Mouse (Mus musculus): ENCODE data around the gene 2210010C04Rik.
"Not testable (repeated sequence)": the region's sequence is repeated elsewhere in the genome, so short reads cannot be mapped to it uniquely, and the experiment has no call there.

2210010C04Rik gene

DNA sequence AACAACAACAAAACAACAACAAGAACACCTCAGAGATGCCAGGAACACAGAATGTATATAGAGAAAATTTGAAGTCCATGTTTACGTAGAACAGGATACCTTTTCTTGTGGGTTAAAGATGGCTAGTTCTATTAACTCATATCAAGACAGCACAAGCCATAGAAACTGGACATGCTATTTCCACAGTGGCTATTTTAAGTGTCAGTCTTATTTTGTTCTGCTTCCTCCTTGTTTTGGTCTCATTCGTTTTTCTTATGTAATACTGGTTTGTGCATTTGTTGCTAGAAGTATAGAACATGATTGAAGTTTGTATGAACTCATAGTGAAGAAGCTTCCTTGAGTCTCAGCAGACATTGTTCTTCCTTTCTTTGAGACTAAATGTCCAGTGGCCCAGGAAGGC lies 16.2 kb downstream of the 2210010C04Rik start:
- DNase-seq (ENCODE audit: low spot score in 2 of 2) = no peak

DNA sequence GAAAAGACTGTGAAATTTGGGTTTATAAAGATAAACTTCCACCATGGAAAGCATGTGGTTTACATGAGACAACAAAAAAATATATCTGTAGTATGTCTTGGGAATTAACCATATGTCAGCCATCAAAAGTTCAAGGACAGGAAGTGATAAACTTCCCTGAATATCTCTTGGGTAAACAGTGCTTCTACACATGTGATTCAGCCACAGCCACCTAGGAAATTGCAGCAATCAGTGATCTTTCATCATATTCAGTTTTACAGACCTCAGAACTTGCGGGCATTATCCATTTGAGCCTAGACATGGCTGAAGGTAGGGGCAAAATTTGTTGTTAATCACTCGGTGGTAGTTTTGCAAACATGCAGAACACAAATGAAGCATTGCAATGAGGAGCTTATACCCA lies 16.7 kb downstream of the 2210010C04Rik start:
- DNase-seq (ENCODE audit: low spot score in 2 of 2) = no peak

DNA sequence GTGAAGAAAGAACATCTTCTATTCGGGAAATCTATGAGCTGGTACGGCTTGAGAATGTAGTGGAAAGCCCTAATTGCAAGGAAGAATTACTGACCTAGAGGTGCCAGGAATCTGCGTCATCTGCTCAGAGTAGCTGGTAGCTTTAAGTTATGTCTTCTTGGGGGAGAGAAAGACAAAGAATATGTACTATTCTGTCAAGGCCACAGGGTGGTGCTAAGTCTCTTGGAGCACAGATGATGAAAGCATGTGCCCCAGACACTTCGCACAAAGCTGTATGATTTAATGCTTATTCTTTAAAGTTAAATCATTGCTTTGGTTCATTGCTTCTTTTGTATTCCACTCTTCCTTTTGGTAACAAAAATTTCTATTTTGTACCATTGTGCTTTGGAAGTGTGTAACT lies 20.2 kb downstream of the 2210010C04Rik start:
- DNase-seq (ENCODE audit: low spot score in 2 of 2) = no peak

DNA sequence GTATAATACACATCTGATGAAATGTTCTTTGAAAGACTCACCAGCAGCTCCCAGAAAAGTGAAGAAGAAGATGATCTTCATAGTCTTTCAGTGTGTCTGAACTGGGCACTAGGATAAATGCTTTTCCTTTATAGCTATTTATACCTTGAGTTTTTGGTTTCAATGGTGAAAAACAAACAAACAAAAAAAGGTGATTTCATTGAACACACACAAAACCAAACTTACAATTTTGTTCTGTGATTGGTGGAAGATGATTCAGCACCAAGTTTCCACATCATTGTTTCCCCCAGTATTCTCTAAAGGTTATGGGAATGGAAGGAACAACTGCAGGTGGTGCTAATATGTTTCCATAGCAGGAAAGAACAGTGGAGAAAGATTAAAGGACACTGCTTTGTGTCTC lies 35.9 kb downstream of the 2210010C04Rik start, which contains the start of gene Gm2663:
Gm2663 (minus strand) TSS at position 101 of the 400 bp plus-strand sequence.
- not testable (repeated sequence) for DNase-seq (ENCODE audit: low spot score in 2 of 2)
